Mouse (Mus musculus): ENCODE results near the gene Rdm1. TPM values are rescaled to one million over a fixed set of nuclear protein-coding genes. Genes with fewer than 3 reads are reported as not detected.
A peak's percentile ranks its signal among the peaks of the same experiment; 100 is the strongest.
"Not testable (repeated sequence)": the region's sequence is repeated elsewhere in the genome, so short reads cannot be mapped to it uniquely, and the experiment has no call there.

Rdm1 gene
- polyA plus RNA-seq, 2 experiments = 35.5 to 39.2 TPM

DNA sequence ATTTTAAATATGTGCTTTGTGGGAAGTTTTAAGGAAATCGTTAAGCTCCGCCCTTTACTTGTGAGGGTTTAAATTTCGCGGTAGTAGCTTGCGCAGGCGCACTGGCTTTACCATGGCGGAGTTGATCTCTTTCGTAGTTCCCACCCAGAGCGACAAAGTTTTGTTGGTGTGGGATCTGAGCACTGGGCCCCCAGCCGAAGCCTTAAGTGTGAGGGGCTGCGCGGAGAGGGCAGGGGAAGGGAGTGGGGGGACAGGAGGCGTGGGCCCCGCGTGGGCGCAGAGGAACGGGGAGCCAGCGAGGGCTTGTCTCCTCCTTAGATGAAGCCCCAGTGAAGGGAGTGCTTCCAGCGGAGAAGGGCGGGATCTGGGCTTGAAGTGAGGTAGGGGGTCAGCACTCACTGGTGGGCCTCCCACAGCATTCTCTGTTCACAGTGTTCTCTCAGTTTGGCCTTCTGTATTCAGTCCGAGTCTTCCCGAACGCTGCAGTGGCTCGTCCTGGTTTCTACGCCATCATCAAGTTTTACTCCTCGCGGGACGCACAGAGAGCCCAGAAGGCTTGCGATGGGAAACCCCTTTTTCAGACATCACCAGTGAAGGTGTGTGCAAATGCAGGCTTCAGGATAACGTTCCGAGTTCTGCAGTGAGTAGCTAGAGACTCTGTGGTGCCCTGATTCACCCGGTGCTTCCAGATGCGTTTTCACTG lies 1.0 kb downstream of the Rdm1 start:
- 1% methylated on average over 33 of the region's 33 CpGs for WGBS
- Histone ChIP-seq H3K9ac (ENCODE audit: low read depth, low read length, severe bottlenecking) (peak overlapping the region; percentile 72), H3K36me3 (ENCODE audit: control insufficient read depth, insufficient read depth, low read length) (peaks cover 10% of the 10 kb centered on the region; the same call in 1 of the 2 replicates), H3K27me3 (ENCODE audit: control insufficient read depth, insufficient read depth, low read length) (no peaks in the 10 kb centered on the region), H3K27ac (replicated peaks; ENCODE audit: low read depth, low read length) (peak overlapping the region; percentile 98), H3K4me3 (replicated peaks; ENCODE audit: low read length) (peak overlapping the region; percentile 56), H3K9me3 (ENCODE audit: control insufficient read depth, low read length) (no peaks in the 10 kb centered on the region), H3K4me2 (replicated peaks; ENCODE audit: low read depth, low read length, severe bottlenecking) (peak overlapping the region; percentile 70), H3K4me1 (ENCODE audit: control insufficient read depth, insufficient read depth, low read length) (no peaks in the 10 kb centered on the region)
- ATAC-seq (ENCODE audit: low FRiP score, low read depth) (peak; percentile 44), DNase-seq (ENCODE audit: low spot score) (peak; percentile 96)
- peak; percentile 56; the same call in 1 of the 2 replicates for TF ChIP-seq POLR2A (IDR thresholded peaks at IDR 0.05; ENCODE audit: borderline replicate concordance, extremely low read depth, insufficient read depth, insufficient read length)

DNA sequence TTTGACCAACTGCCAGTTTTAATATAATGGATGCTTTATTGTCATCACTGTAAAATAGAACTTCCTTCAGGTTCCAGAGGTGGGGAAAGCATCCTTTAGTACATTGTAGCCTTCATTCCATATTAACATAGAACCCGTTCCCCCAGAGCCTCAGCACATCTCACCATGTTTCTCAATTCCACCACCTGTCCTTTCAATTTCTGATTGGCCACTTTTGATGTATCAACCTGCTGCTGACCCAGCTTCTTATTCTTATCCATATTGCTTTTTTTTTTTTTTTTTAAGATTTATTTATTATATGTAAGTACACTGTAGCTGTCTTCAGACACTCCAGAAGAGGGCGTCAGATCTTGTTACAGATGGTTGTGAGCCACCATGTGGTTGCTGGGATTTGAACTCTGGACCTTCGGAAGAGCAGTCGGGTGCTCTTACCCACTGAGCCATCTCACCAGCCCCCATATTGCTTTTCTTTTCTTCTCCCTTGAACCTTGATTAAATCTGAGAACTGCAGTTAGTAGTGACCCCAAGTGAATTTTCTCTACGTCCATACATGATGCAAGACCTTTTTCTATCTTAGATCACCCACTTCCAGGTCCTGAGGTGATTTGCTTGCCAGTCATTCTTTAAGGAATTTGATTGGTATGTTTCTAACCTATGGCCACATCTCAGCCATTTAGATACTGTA lies 1.9 kb downstream of the Rdm1 start:
- H3K27me3 ChIP-seq (ENCODE audit: control insufficient read depth, insufficient read depth, low read length); DNase-seq (ENCODE audit: low spot score); H3K9me3 ChIP-seq (ENCODE audit: control insufficient read depth, low read length); ATAC-seq (ENCODE audit: low FRiP score, low read depth); H3K4me1 ChIP-seq (ENCODE audit: control insufficient read depth, insufficient read depth, low read length): not testable (repeated sequence)
- peak overlapping the region; percentile 56 for H3K4me3 ChIP-seq (replicated peaks; ENCODE audit: low read length)
- H3K4me2 ChIP-seq (replicated peaks; ENCODE audit: low read depth, low read length, severe bottlenecking) = peak overlapping the region; percentile 70
- H3K9ac ChIP-seq (ENCODE audit: low read depth, low read length, severe bottlenecking) = peak overlapping the region; percentile 72; the same call in 1 of the 2 replicates
- peaks cover 16% of the 10 kb centered on the region; the same call in 1 of the 2 replicates for H3K36me3 ChIP-seq (ENCODE audit: control insufficient read depth, insufficient read depth, low read length)
- peak overlapping the region; percentile 98; the same call in 1 of the 2 replicates for H3K27ac ChIP-seq (replicated peaks; ENCODE audit: low read depth, low read length)
- 70% methylated on average over 4 of the region's 5 CpGs for WGBS

DNA sequence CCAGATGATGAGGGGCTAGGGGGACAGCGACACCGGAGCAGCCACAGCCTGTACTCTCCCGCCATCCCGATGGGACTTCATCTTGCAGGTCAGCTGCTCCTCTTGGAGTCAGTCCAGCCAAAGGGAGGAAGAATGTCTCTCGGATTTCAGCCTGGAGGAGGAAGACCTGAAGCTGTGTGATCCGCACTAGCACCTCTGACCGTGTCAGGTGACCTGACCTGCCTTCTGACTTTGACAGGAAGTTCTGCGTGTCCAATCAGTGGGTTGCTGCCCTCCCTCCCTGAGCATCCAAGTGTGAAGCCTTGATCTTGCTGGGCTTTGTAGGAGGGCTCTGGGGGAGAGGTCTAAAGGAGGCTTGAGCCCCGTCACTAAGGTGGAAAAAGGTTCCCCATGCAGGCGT lies 8.7 kb downstream of the Rdm1 start:
- no peaks in the 10 kb centered on the region for H3K9me3 ChIP-seq (ENCODE audit: control insufficient read depth, low read length)
- no peak overlapping the region for H3K9ac ChIP-seq (ENCODE audit: low read depth, low read length, severe bottlenecking)
- H3K4me3 ChIP-seq (replicated peaks; ENCODE audit: low read length) = no peak overlapping the region
- DNase-seq (ENCODE audit: low spot score) = no peak
- H3K36me3 ChIP-seq (ENCODE audit: control insufficient read depth, insufficient read depth, low read length) = peaks cover 34% of the 10 kb centered on the region
- H3K27me3 ChIP-seq (ENCODE audit: control insufficient read depth, insufficient read depth, low read length) = no peaks in the 10 kb centered on the region
- no peak overlapping the region for H3K27ac ChIP-seq (replicated peaks; ENCODE audit: low read depth, low read length)
- no peak overlapping the region for H3K4me2 ChIP-seq (replicated peaks; ENCODE audit: low read depth, low read length, severe bottlenecking)
- no peaks in the 10 kb centered on the region for H3K4me1 ChIP-seq (ENCODE audit: control insufficient read depth, insufficient read depth, low read length)
- TF ChIP-seq POLR2A (IDR thresholded peaks at IDR 0.05; ENCODE audit: borderline replicate concordance, extremely low read depth, insufficient read depth, insufficient read length) = no peak
- ATAC-seq (ENCODE audit: low FRiP score, low read depth) = no peak
- 82% methylated on average over 10 of the region's 10 CpGs for WGBS

DNA sequence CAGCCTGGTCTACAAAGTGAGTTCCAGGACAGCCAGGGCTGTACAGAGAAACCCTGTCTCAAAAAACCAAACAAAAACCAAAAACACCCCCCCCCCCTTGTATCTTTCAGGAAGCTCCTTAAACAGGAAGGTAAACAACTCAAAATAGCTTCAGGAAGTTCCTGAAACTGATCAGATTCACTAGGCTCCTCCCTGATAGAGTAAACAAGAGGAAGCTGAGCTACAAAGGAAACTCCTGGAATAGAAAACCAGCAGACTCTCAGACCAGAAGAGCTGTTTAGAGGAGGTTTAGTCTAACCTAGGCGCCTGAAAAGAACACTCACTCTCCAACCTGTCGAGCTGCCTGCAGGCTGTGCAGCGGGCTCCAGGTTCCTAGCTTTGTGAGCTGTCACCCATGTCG lies 12.8 kb downstream of the Rdm1 start:
- WGBS = 95% methylated on average over 4 of the region's 4 CpGs
- TF ChIP-seq POLR2A (IDR thresholded peaks at IDR 0.05; ENCODE audit: borderline replicate concordance, extremely low read depth, insufficient read depth, insufficient read length) = no peak

DNA sequence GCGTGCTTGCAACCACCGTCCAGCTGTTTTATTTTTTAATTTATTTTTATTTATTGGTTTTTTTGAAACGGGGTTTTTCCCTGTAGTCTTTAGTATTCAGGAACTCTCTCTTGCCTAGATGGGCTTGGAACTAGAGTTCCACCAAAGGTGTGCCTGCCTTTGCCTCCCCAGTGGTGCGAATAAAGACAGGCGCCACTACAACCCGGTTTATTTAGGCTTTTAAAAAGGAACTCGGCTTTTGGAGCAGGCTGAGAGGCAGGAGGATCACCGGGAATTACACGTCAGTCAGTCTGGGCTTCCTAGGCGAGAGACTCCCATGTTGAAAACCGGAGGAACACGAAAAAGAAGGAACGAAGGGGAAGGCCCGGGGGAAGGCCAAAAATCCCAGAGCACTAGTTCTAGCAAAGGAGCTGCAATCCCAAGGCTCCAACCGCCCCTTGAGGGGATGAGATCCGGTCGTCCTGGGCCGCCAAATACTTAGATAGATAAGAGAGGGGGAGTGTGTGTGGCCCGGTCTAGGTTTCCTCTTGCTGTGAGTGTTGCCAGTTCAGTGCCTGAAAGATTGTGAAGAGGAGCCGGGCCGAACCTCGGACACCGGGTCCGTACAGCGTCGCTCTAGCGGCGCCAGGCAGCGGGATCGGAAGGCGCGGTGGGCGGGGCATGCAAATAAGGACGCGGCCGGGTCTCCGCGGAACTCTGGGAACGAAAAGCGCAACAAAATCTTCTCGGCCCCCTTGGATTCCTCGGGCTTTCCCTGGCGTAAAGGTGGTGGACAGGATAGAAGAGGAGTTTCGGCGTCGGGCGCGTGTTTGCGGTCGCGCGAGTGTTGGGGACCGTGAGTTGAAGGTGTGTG lies 14.1 kb downstream of the Rdm1 start:
- H3K9me3 ChIP-seq (ENCODE audit: control insufficient read depth, low read length); H3K36me3 ChIP-seq (ENCODE audit: control insufficient read depth, insufficient read depth, low read length); H3K4me1 ChIP-seq (ENCODE audit: control insufficient read depth, insufficient read depth, low read length); H3K27me3 ChIP-seq (ENCODE audit: control insufficient read depth, insufficient read depth, low read length): not testable (repeated sequence)
- ATAC-seq (ENCODE audit: low FRiP score, low read depth) (peak; percentile 69), DNase-seq (ENCODE audit: low spot score) (peak; percentile 64)
- H3K27ac ChIP-seq (replicated peaks; ENCODE audit: low read depth, low read length) = peak overlapping the region; percentile 82
- peak overlapping the region; percentile 51 for H3K9ac ChIP-seq (ENCODE audit: low read depth, low read length, severe bottlenecking)
- 4% methylated on average over 44 of the region's 53 CpGs for WGBS
- peak overlapping the region; percentile 32 for H3K4me3 ChIP-seq (replicated peaks; ENCODE audit: low read length)
- peak overlapping the region; percentile 51 for H3K4me2 ChIP-seq (replicated peaks; ENCODE audit: low read depth, low read length, severe bottlenecking)

More for the DNA sequence above, 12.8 kb downstream of the Rdm1 start:
- Histone ChIP-seq H3K9me3 (ENCODE audit: control insufficient read depth, low read length) (no peaks in the 10 kb centered on the region), H3K4me2 (replicated peaks; ENCODE audit: low read depth, low read length, severe bottlenecking) (no peak overlapping the region), H3K36me3 (ENCODE audit: control insufficient read depth, insufficient read depth, low read length) (peaks cover 16% of the 10 kb centered on the region; the same call in 1 of the 2 replicates), H3K27ac (replicated peaks; ENCODE audit: low read depth, low read length) (no peak overlapping the region), H3K9ac (ENCODE audit: low read depth, low read length, severe bottlenecking) (no peak overlapping the region), H3K4me1 (ENCODE audit: control insufficient read depth, insufficient read depth, low read length) (no peaks in the 10 kb centered on the region), H3K4me3 (replicated peaks; ENCODE audit: low read length) (no peak overlapping the region), H3K27me3 (ENCODE audit: control insufficient read depth, insufficient read depth, low read length) (no peaks in the 10 kb centered on the region)
- DNase-seq (ENCODE audit: low spot score) (no peak), ATAC-seq (ENCODE audit: low FRiP score, low read depth) (no peak)

All from limb, embryonic 14.5 days (tissue).